ENCODE assay signal across 15 mouse cellular contexts in genomic region chr1:18903696-18904095, GRCm38 (mm10).
"Had no signal": no experiment of that assay in that cellular context is flagged by ENCODE, and none has a peak within 500 bp of the region (broad histone marks: within the 10 kb centered on the region; RNA-seq: fewer than 3 reads in every experiment).

No protein-coding gene starts in this region.

- H3K4me2 ChIP-seq: liver, embryonic 11.5 days; liver, embryonic 15.5 days; neural tube, embryonic 15.5 days had no signal

- H3K9ac ChIP-seq: liver, embryonic 15.5 days; neural tube, embryonic 15.5 days had no signal

- H3K27ac ChIP-seq: layer of hippocampus, adult 2 months; limb, embryonic 10.5 days; liver, embryonic 15.5 days; neural tube, embryonic 15.5 days; stomach, postnatal 0 days had no signal

- ATAC-seq: lung, postnatal 0 days; midbrain, embryonic 16.5 days had no signal

- H3K27me3 ChIP-seq: liver, embryonic 15.5 days; neural tube, embryonic 15.5 days had no signal

- DNase-seq: kidney, postnatal 10 days; kidney, postnatal 4 days; lung, adult 2 months; lung, postnatal 36 days; right cerebral cortex, adult 18-20 months; thymus, postnatal 14 days had no signal

- H3K9me3 ChIP-seq: limb, embryonic 10.5 days; liver, embryonic 15.5 days; neural tube, embryonic 15.5 days had no signal

- H3K4me1 ChIP-seq: limb, embryonic 10.5 days; liver, embryonic 15.5 days; neural tube, embryonic 15.5 days had no signal

- H3K36me3 ChIP-seq: limb, embryonic 10.5 days; liver, embryonic 15.5 days; neural tube, embryonic 15.5 days had no signal

- H3K4me3 ChIP-seq: layer of hippocampus, adult 2 months; limb, embryonic 10.5 days; liver, embryonic 15.5 days; myocyte; neural tube, embryonic 15.5 days had no signal
